Mouse (Mus musculus): ENCODE results near the gene Wdr13. TPM values are rescaled to one million over a fixed set of nuclear protein-coding genes. Genes with fewer than 3 reads are reported as not detected.
A peak's percentile ranks its signal among the peaks of the same experiment; 100 is the strongest.

Gene Wdr13
- polyA plus RNA-seq, 2 experiments: 4.4 to 14.5 TPM

GRCm38 (mm10) chrX:8073881-8074429, 58.7 kb downstream of the Wdr13 start:
- Histone ChIP-seq H3K9ac (replicated peaks) (peak overlapping the region; percentile 85), H3K27me3 (ENCODE audit: control insufficient read depth, insufficient read depth, low read length) (no peaks in the 10 kb centered on the region), H3K9me3 (ENCODE audit: control insufficient read depth, low read length) (no peaks in the 10 kb centered on the region), H3K4me1 (replicated peaks; ENCODE audit: control insufficient read depth in 2 of 2, insufficient read depth in 2 of 2, low read length in 1 of 2) (peaks cover 7 to 10% of the 10 kb centered on the region in 2 experiments; a peak in 3 of 4 replicates), H3K27ac (peak overlapping the region; percentile 71), H3K36me3 (replicated peaks; ENCODE audit: control insufficient read depth, insufficient read depth, low read depth) (peaks cover 18% of the 10 kb centered on the region), H3K4me3 (ENCODE audit: insufficient read depth in 1 of 2, low read depth in 2 of 2, low read length in 2 of 2) (peak overlapping the region; percentile 83 to 87), H3K4me2 (ENCODE audit: low read depth) (peak overlapping the region; percentile 61)
- WGBS (ENCODE audit: insufficient replicate concordance): 13% methylated on average over 57 of the region's 64 CpGs
- ATAC-seq (ENCODE audit: insufficient read depth) (peak; percentile 55), DNase-seq (ENCODE audit: low read depth in 3 of 3, low spot score in 3 of 3) (no peak)
- TF ChIP-seq CTCF (IDR thresholded peaks at IDR 0.05; ENCODE audit: low read depth): no peak

Other genes with a start within 250 kb of the Wdr13 start
- 13.1 and 13.6 TPM in 2 replicates for gene Slc35a2, start 248.9 kb downstream of the Wdr13 start, polyA plus RNA-seq (2012; rRNA removed)
- 6.6 and 6.7 TPM in 2 replicates for gene Slc35a2, start 248.9 kb downstream of the Wdr13 start, polyA plus RNA-seq (2014; fragmentation: Nextera tagmentation; extraction: Ambion mirVana)
- 27.3 and 41.4 TPM in 2 replicates for gene Pqbp1, start 233.6 kb downstream of the Wdr13 start, polyA plus RNA-seq (2012; rRNA removed)
- 28.4 and 28.5 TPM in 2 replicates for gene Pqbp1, start 233.6 kb downstream of the Wdr13 start, polyA plus RNA-seq (2014; fragmentation: Nextera tagmentation; extraction: Ambion mirVana)
- 18.2 and 18.6 TPM in 2 replicates for gene Timm17b, start 233.5 kb downstream of the Wdr13 start, polyA plus RNA-seq (2012; rRNA removed)
- gene Timm17b, start 233.5 kb downstream of the Wdr13 start, polyA plus RNA-seq (2014; fragmentation: Nextera tagmentation; extraction: Ambion mirVana): 105 and 109 TPM in 2 replicates
- not detected in 2 replicates for gene Gm10491, start 225.1 kb downstream of the Wdr13 start, polyA plus RNA-seq (2012; rRNA removed)
- gene Gm10491, start 225.1 kb downstream of the Wdr13 start, polyA plus RNA-seq (2014; fragmentation: Nextera tagmentation; extraction: Ambion mirVana): not detected in 2 replicates
- not detected in 2 replicates for gene Gm10490, start 223.3 kb downstream of the Wdr13 start, polyA plus RNA-seq (2012; rRNA removed)
- gene Gm10490, start 223.3 kb downstream of the Wdr13 start, polyA plus RNA-seq (2014; fragmentation: Nextera tagmentation; extraction: Ambion mirVana): not detected in 2 replicates
- gene Pcsk1n, start 213.1 kb downstream of the Wdr13 start, polyA plus RNA-seq (2012; rRNA removed): 0.19 TPM in 1 of 2 replicates, not detected in the other
- gene Pcsk1n, start 213.1 kb downstream of the Wdr13 start, polyA plus RNA-seq (2014; fragmentation: Nextera tagmentation; extraction: Ambion mirVana): 0.08 TPM in 1 of 2 replicates, not detected in the other
- gene Eras, start 204.3 kb downstream of the Wdr13 start, polyA plus RNA-seq (2012; rRNA removed): 0.05 TPM in 1 of 2 replicates, not detected in the other
- not detected in 2 replicates for gene Eras, start 204.3 kb downstream of the Wdr13 start, polyA plus RNA-seq (2014; fragmentation: Nextera tagmentation; extraction: Ambion mirVana)
- 10.8 and 11.9 TPM in 2 replicates for gene Hdac6, start 185.0 kb downstream of the Wdr13 start, polyA plus RNA-seq (2012; rRNA removed)
- gene Hdac6, start 185.0 kb downstream of the Wdr13 start, polyA plus RNA-seq (2014; fragmentation: Nextera tagmentation; extraction: Ambion mirVana): 7.9 and 8.8 TPM in 2 replicates
- 112 and 113 TPM in 2 replicates for gene Gata1, start 154.8 kb downstream of the Wdr13 start, polyA plus RNA-seq (2012; rRNA removed)
- 105 and 126 TPM in 2 replicates for gene Gata1, start 154.8 kb downstream of the Wdr13 start, polyA plus RNA-seq (2014; fragmentation: Nextera tagmentation; extraction: Ambion mirVana)
- gene Glod5, start 114.4 kb downstream of the Wdr13 start, polyA plus RNA-seq (2012; rRNA removed): not detected in 2 replicates
- gene Glod5, start 114.4 kb downstream of the Wdr13 start, polyA plus RNA-seq (2014; fragmentation: Nextera tagmentation; extraction: Ambion mirVana): not detected in 2 replicates
- 24.6 and 31.3 TPM in 2 replicates for gene Suv39h1, start 58.1 kb downstream of the Wdr13 start, polyA plus RNA-seq (2012; rRNA removed)
- 28.4 and 34.8 TPM in 2 replicates for gene Suv39h1, start 58.1 kb downstream of the Wdr13 start, polyA plus RNA-seq (2014; fragmentation: Nextera tagmentation; extraction: Ambion mirVana)
- gene Was, start 42.4 kb downstream of the Wdr13 start, polyA plus RNA-seq (2012; rRNA removed): 8.2 and 10.0 TPM in 2 replicates
- 2.7 and 3.5 TPM in 2 replicates for gene Was, start 42.4 kb downstream of the Wdr13 start, polyA plus RNA-seq (2014; fragmentation: Nextera tagmentation; extraction: Ambion mirVana)
- 135 and 224 TPM in 2 replicates for gene Rbm3, start 13.0 kb upstream of the Wdr13 start, polyA plus RNA-seq (2012; rRNA removed)
- gene Rbm3, start 13.0 kb upstream of the Wdr13 start, polyA plus RNA-seq (2014; fragmentation: Nextera tagmentation; extraction: Ambion mirVana): 317 and 352 TPM in 2 replicates
- gene Tbc1d25, start 43.3 kb upstream of the Wdr13 start, polyA plus RNA-seq (2012; rRNA removed): 5.4 TPM in 2 replicates
- 4.2 and 4.9 TPM in 2 replicates for gene Tbc1d25, start 43.3 kb upstream of the Wdr13 start, polyA plus RNA-seq (2014; fragmentation: Nextera tagmentation; extraction: Ambion mirVana)
- 29.3 and 39.5 TPM in 2 replicates for gene Ebp, start 60.6 kb upstream of the Wdr13 start, polyA plus RNA-seq (2012; rRNA removed)
- 64.0 and 69.6 TPM in 2 replicates for gene Ebp, start 60.6 kb upstream of the Wdr13 start, polyA plus RNA-seq (2014; fragmentation: Nextera tagmentation; extraction: Ambion mirVana)
- 1.2 and 1.3 TPM in 2 replicates for gene Porcn, start 73.6 kb upstream of the Wdr13 start, polyA plus RNA-seq (2012; rRNA removed)
- gene Porcn, start 73.6 kb upstream of the Wdr13 start, polyA plus RNA-seq (2014; fragmentation: Nextera tagmentation; extraction: Ambion mirVana): 0.53 and 0.86 TPM in 2 replicates
- gene Ftsj1, start 119.5 kb upstream of the Wdr13 start, polyA plus RNA-seq (2012; rRNA removed): 23.9 and 27.1 TPM in 2 replicates
- gene Ftsj1, start 119.5 kb upstream of the Wdr13 start, polyA plus RNA-seq (2014; fragmentation: Nextera tagmentation; extraction: Ambion mirVana): 35.2 and 37.5 TPM in 2 replicates
- gene Slc38a5, start 138.2 kb upstream of the Wdr13 start, polyA plus RNA-seq (2012; rRNA removed): 45.7 and 54.8 TPM in 2 replicates
- gene Slc38a5, start 138.2 kb upstream of the Wdr13 start, polyA plus RNA-seq (2014; fragmentation: Nextera tagmentation; extraction: Ambion mirVana): 73.4 and 84.8 TPM in 2 replicates
- gene Ssxb10, start 194.5 kb upstream of the Wdr13 start, polyA plus RNA-seq (2012; rRNA removed): not detected in 2 replicates
- gene Ssxb10, start 194.5 kb upstream of the Wdr13 start, polyA plus RNA-seq (2014; fragmentation: Nextera tagmentation; extraction: Ambion mirVana): not detected in 2 replicates
- gene Ssxb9, start 234.1 kb upstream of the Wdr13 start, polyA plus RNA-seq (2012; rRNA removed): not detected in 2 replicates
- not detected in 2 replicates for gene Ssxb9, start 234.1 kb upstream of the Wdr13 start, polyA plus RNA-seq (2014; fragmentation: Nextera tagmentation; extraction: Ambion mirVana)

All from liver, embryonic 14.5 days (tissue).